Mouse (Mus musculus): Measurements from ENCODE around the gene Dtl. TPM values are rescaled to one million over a fixed set of nuclear protein-coding genes. Genes with fewer than 3 reads are reported as not detected.
A peak's percentile ranks its signal among the peaks of the same experiment; 100 is the strongest.

The Dtl gene
- polyA plus RNA-seq, 1 experiment from 2014 or later, result 11.8 TPM

DNA sequence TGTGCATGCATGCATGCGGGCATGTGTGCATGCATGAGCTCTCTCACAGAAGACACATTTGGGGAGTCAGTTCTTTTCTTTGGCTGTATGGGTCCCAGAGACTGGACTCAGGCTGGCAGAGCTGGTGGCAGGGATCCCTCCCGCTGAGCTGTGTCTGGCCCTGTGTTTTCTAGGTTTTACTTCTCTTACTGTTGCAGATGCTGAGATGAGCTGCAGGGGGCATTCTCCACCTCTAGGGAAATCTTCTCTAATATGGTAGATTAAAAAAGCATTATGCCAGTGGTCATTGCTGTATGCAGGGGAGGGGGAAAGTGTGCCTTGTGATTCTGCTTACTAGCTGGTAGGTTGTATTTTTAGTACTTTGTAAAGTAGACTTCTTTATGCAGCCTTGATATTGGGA lies 10.4 kb upstream of the Dtl start:
- ATAC-seq, result no peak
- peak; percentile 39 for TF ChIP-seq CTCF (IDR thresholded peaks at IDR 0.05; ENCODE audit: low read depth)
- TF ChIP-seq EP300 (IDR thresholded peaks at IDR 0.05; ENCODE audit: low read depth), result no peak
- no peak overlapping the region for H3K4me3 ChIP-seq (ENCODE audit: low read depth, low read length)

DNA sequence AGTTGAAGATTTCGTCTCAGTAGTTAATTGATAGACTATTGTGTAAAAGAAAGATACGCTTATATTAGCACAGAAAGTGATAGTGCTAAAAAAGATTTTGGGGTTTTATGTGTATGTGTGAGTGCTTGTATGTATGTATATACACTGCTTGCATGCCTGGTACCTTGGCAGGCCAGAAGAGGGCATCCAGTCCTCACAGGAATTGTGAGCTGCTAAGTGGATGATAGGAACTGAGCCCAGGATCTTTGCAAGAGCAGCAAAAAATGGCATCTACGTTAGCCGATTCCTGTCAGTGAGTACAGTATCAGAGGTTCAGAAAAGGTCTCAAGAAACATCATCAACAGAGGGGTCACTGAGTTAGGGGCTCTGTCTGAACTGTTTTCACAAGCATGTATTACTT lies 9.1 kb upstream of the Dtl start:
- DNase-seq (no peak), ATAC-seq (no peak)
- no peak for TF ChIP-seq EP300 (IDR thresholded peaks at IDR 0.05; ENCODE audit: low read depth)
- TF ChIP-seq CTCF (IDR thresholded peaks at IDR 0.05; ENCODE audit: low read depth), result peak; percentile 43
- Histone ChIP-seq H3K9me3 (ENCODE audit: low read length) (peaks cover 3% of the 10 kb centered on the region; the same call in 1 of the 2 replicates), H3K4me1 (ENCODE audit: insufficient read depth) (no peaks in the 10 kb centered on the region; the same call in 1 of the 2 replicates), H3K4me3 (ENCODE audit: low read depth, low read length) (no peak overlapping the region), H3K36me3 (replicated peaks; ENCODE audit: insufficient read depth, low read length) (peaks cover 59% of the 10 kb centered on the region), H3K9ac (replicated peaks) (no peak overlapping the region), H3K27me3 (ENCODE audit: insufficient read depth, low read length) (no peaks in the 10 kb centered on the region), H3K27ac (ENCODE audit: low read depth) (no peak overlapping the region), H3K4me2 (ENCODE audit: low read depth, low read length) (no peak overlapping the region)
- 85% methylated on average over 4 of the region's 4 CpGs for WGBS (ENCODE audit: insufficient replicate concordance)

More for the DNA sequence above, 10.4 kb upstream of the Dtl start:
- Histone ChIP-seq H3K9ac (replicated peaks) (no peak overlapping the region), H3K4me2 (ENCODE audit: low read depth, low read length) (no peak overlapping the region), H3K27ac (ENCODE audit: low read depth) (no peak overlapping the region), H3K4me1 (ENCODE audit: insufficient read depth) (no peaks in the 10 kb centered on the region; the same call in 1 of the 2 replicates), H3K9me3 (ENCODE audit: low read length) (no peaks in the 10 kb centered on the region), H3K36me3 (replicated peaks; ENCODE audit: insufficient read depth, low read length) (peaks cover 66% of the 10 kb centered on the region), H3K27me3 (ENCODE audit: insufficient read depth, low read length) (no peaks in the 10 kb centered on the region)
- 79% methylated on average over 2 of the region's 2 CpGs for WGBS (ENCODE audit: insufficient replicate concordance)
- no peak for DNase-seq

DNA sequence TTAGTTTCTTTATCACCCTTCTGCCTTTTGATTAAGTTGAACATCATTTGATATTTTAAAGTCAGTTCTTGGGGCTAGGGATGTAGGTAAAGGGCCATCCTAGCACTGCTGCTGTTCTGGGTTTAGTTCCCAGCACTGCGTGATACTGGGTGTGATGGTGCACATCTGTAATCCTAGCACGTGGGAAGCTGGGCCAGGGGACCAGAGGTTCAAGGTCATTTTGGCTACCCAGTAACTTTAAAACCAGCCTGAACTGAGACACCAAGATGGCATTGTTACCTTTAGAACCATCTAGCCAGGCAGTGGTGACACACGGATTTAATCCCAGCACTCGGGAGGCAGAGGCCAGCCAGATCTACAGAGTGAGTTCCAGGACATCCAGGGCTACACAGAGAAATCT lies 8.5 kb upstream of the Dtl start:
- Histone ChIP-seq H3K4me1 (ENCODE audit: insufficient read depth) (no peaks in the 10 kb centered on the region; the same call in 1 of the 2 replicates), H3K9me3 (ENCODE audit: low read length) (peaks cover 3% of the 10 kb centered on the region; the same call in 1 of the 2 replicates), H3K4me3 (ENCODE audit: low read depth, low read length) (no peak overlapping the region), H3K9ac (replicated peaks) (no peak overlapping the region), H3K4me2 (ENCODE audit: low read depth, low read length) (no peak overlapping the region), H3K36me3 (replicated peaks; ENCODE audit: insufficient read depth, low read length) (peaks cover 56% of the 10 kb centered on the region), H3K27me3 (ENCODE audit: insufficient read depth, low read length) (no peaks in the 10 kb centered on the region), H3K27ac (ENCODE audit: low read depth) (no peak overlapping the region)
- DNase-seq (no peak), ATAC-seq (no peak)
- TF ChIP-seq CTCF (IDR thresholded peaks at IDR 0.05; ENCODE audit: low read depth), result no peak
- no peak for TF ChIP-seq EP300 (IDR thresholded peaks at IDR 0.05; ENCODE audit: low read depth)
- 82% methylated on average over 4 of the region's 4 CpGs for WGBS (ENCODE audit: insufficient replicate concordance)

DNA sequence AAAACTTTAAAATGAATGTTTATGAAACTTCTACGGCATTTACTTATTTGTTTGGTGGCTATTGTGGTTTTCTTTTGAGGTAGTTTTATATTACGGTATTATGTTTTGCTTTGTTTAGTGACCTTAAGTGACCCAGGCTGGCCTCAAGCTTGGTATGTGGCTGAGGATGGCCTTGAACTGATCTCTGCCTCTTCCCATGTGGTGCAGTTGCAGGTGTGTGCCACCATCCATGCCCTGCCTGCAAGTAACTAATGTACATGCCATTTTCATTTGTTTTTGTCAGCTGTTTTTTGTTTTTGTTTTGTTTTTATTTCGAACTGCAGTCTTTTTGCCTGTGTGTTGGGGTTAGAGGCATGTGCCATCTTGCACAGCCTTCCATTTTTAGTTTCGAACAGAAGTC lies 6.3 kb upstream of the Dtl start:
- Histone ChIP-seq H3K4me2 (ENCODE audit: low read depth, low read length) (no peak overlapping the region), H3K4me3 (ENCODE audit: low read depth, low read length) (no peak overlapping the region), H3K9me3 (ENCODE audit: low read length) (peaks cover 3% of the 10 kb centered on the region; the same call in 1 of the 2 replicates), H3K27ac (ENCODE audit: low read depth) (no peak overlapping the region), H3K9ac (replicated peaks) (no peak overlapping the region), H3K36me3 (replicated peaks; ENCODE audit: insufficient read depth, low read length) (peaks cover 38% of the 10 kb centered on the region), H3K27me3 (ENCODE audit: insufficient read depth, low read length) (no peaks in the 10 kb centered on the region), H3K4me1 (ENCODE audit: insufficient read depth) (peaks cover 14% of the 10 kb centered on the region)
- ATAC-seq (no peak), DNase-seq (no peak)
- no peak for TF ChIP-seq EP300 (IDR thresholded peaks at IDR 0.05; ENCODE audit: low read depth)
- no peak for TF ChIP-seq CTCF (IDR thresholded peaks at IDR 0.05; ENCODE audit: low read depth)
- WGBS (ENCODE audit: insufficient replicate concordance), result 83% methylated on average over 4 of the region's 4 CpGs

DNA sequence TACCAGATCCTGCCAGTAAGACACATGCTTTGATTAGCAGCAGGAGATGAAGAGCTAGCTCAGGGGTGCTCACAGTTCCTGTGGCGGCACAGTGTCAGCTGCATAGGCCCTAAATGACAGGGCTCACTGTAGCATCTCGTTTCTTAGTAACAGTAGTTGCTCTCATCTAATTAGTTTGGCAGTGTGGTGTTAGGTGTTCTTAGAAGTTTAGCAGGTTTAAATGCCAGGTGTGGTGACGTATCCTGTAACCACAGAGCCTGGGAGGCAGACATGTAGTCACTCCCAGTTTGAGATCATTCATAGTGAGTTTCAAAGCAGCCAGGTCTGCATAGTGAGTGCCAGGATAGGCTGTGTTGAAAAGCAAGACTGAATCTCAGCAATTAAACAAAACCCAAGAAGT lies 4.2 kb upstream of the Dtl start:
- no peak for ATAC-seq
- 94% methylated on average over 3 of the region's 3 CpGs for WGBS (ENCODE audit: insufficient replicate concordance)
- Histone ChIP-seq H3K4me3 (ENCODE audit: low read depth, low read length) (no peak overlapping the region), H3K4me1 (ENCODE audit: insufficient read depth) (peaks cover 20% of the 10 kb centered on the region), H3K9me3 (ENCODE audit: low read length) (peaks cover 3% of the 10 kb centered on the region; the same call in 1 of the 2 replicates), H3K36me3 (replicated peaks; ENCODE audit: insufficient read depth, low read length) (peaks cover 23% of the 10 kb centered on the region), H3K27me3 (ENCODE audit: insufficient read depth, low read length) (no peaks in the 10 kb centered on the region), H3K4me2 (ENCODE audit: low read depth, low read length) (no peak overlapping the region), H3K9ac (replicated peaks) (no peak overlapping the region), H3K27ac (ENCODE audit: low read depth) (no peak overlapping the region)
- TF ChIP-seq CTCF (IDR thresholded peaks at IDR 0.05; ENCODE audit: low read depth), result no peak
- TF ChIP-seq EP300 (IDR thresholded peaks at IDR 0.05; ENCODE audit: low read depth), result no peak
- DNase-seq, result no peak

DNA sequence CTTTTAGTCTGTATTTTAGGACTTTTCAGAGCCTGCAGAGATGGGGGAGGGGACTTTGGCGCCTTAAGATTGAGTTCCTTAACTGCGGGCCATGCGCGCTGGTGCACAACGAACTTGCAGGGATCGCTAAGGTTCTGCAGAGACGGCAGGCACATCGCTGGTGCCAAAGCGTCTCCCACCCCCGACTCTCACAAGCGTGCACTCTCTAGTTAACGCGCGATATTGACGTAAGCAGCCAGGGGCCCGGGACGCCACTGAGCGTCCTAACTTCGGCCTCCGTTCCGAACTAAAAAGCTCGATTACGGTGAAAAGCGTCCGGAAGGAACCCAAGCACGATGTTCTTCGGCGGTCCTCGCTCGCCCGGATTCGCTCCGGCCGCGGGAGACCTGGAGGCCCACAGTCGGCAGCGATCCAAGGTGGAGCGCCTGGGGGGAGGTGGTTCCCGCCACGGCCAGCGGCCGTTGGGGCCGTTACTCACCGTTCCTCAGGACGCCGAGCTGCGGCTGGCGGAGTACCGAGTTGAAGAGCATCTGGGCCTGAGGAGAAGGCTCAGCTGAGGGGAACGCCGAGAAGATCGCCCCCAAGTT lies 380 bp downstream of the Dtl start:
- peak overlapping the region; percentile 83 for H3K4me3 ChIP-seq (ENCODE audit: low read depth, low read length)
- ATAC-seq (peak; percentile 28), DNase-seq (peak; percentile 75)
- H3K27ac ChIP-seq (ENCODE audit: low read depth), result peak overlapping the region; percentile 76
- peak overlapping the region; percentile 81 for H3K9ac ChIP-seq (replicated peaks)
- TF ChIP-seq CTCF (IDR thresholded peaks at IDR 0.05; ENCODE audit: low read depth), result no peak
- peak; percentile 25; the same call in 1 of the 2 replicates for TF ChIP-seq EP300 (IDR thresholded peaks at IDR 0.05; ENCODE audit: low read depth)
- peaks cover 25% of the 10 kb centered on the region for H3K4me1 ChIP-seq (ENCODE audit: insufficient read depth)
- WGBS (ENCODE audit: insufficient replicate concordance), result under 1% methylated on average over 52 of the region's 52 CpGs
- peak overlapping the region; percentile 73 for H3K4me2 ChIP-seq (ENCODE audit: low read depth, low read length)
- H3K9me3 ChIP-seq (ENCODE audit: low read length), result no peaks in the 10 kb centered on the region
- H3K27me3 ChIP-seq (ENCODE audit: insufficient read depth, low read length), result no peaks in the 10 kb centered on the region
- no peaks in the 10 kb centered on the region; the same call in 1 of the 2 replicates for H3K36me3 ChIP-seq (replicated peaks; ENCODE audit: insufficient read depth, low read length)

Measured in liver, postnatal 0 days (tissue).